Mouse (Mus musculus) erythroblast, embryonic 14.5 days (primary cell): Measurements from ENCODE around the gene Psg20.
"Not testable (repeated sequence)": the region's sequence is repeated elsewhere in the genome, so short reads cannot be mapped to it uniquely, and the experiment has no call there.

Experiments
- GATA1 ChIP-seq: IDR thresholded peaks from 2 replicates; pipeline ENCODE4 v1.6.1; 2012; ENCODE audit warnings: low read length, inconsistent platforms, mixed read lengths
- TAL1 ChIP-seq: IDR thresholded peaks from 3 replicates; pipeline ENCODE4 v1.6.1; 2012; ENCODE audit warnings: low read length, inconsistent platforms, mixed read lengths

DNA sequence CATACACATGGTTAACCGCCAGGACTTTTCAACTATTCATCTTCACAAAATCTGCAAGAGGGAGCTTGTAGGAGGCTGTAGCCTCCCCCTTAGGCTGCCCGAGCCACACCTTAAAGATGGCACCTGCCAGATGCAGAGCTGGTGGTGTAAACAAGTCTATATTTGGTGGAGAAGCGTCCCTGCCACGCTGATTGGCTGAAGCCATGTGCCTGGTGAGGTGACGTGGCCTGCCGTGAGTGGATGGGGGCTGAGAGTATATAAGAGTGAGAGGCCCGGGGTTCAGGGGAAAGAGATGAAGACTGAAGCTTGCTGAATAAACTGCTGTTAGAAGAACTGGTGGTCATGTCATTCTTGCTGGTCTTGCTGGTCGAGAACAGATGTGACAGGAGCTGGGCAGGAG, 59.1 kb downstream of the Psg20 start:
- not testable (repeated sequence) for TF ChIP-seq GATA1, TAL1
